Comparison of ENCODE assay signal across 9 mouse cellular contexts in genomic region chr4:85402823-85403222, GRCm38 (mm10).
DNase-seq lines count a peak whose midpoint lies in the region; TF ChIP-seq lines count a peak whose summit lies in the region.
"Had no signal": no experiment of that assay in that cellular context is flagged by ENCODE, and none has a peak within 500 bp of the region (broad histone marks: within the 10 kb centered on the region; RNA-seq: fewer than 3 reads in every experiment).

No protein-coding gene starts in this region.

- H3K27me3 ChIP-seq in heart, embryonic 10.5 days (ENCODE audit: insufficient read depth, poor library complexity, severe bottlenecking) = no peaks in the 10 kb centered on the region
- no peaks in the 10 kb centered on the region for H3K27me3 ChIP-seq in ES-Bruce4 (ENCODE audit: control insufficient read depth, insufficient read depth, low read length, poor library complexity, severe bottlenecking)
- H3K27me3 ChIP-seq: lung, embryonic 15.5 days had no signal

- no peak for TF ChIP-seq EP300 in ES-Bruce4 (IDR thresholded peaks at IDR 0.05; ENCODE audit: insufficient read depth, low read depth, low read length)

- H3K4me3 ChIP-seq in heart, embryonic 10.5 days = no peak overlapping the region
- H3K4me3 ChIP-seq in ES-Bruce4 (ENCODE audit: low read depth, low read length) = no peak overlapping the region
- no peak overlapping the region for H3K4me3 ChIP-seq in bone marrow, adult 2 months (replicated peaks; ENCODE audit: control insufficient read depth, low read depth, low read length)
- H3K4me3 ChIP-seq: lung, embryonic 15.5 days had no signal

- TF ChIP-seq CTCF in ES-Bruce4 (IDR thresholded peaks at IDR 0.05; ENCODE audit: low read depth, low read length) = peak; percentile 60
- TF ChIP-seq CTCF in bone marrow, adult 2 months (IDR thresholded peaks at IDR 0.05; ENCODE audit: control insufficient read depth, insufficient read depth, low read length) = peak; percentile 56

- H3K27ac ChIP-seq in heart, embryonic 10.5 days = no peak overlapping the region
- H3K27ac ChIP-seq in ES-Bruce4 (ENCODE audit: insufficient read depth, low read length) = no peak overlapping the region
- H3K27ac ChIP-seq in bone marrow, adult 2 months (ENCODE audit: control insufficient read depth, insufficient read depth, low read depth, low read length, poor library complexity) = no peak overlapping the region
- H3K27ac ChIP-seq: lung, embryonic 15.5 days had no signal

- 38% methylated on average over 4 of the region's 4 CpGs for WGBS in heart, embryonic 10.5 days
- WGBS in bone marrow, adult 2 months = 20% methylated on average over 4 of the region's 4 CpGs

- H3K9ac ChIP-seq in ES-Bruce4 (ENCODE audit: low read depth, poor library complexity, severe bottlenecking) = no peak overlapping the region
- H3K9ac ChIP-seq: lung, embryonic 15.5 days had no signal

- TF ChIP-seq POLR2A in ES-Bruce4 (IDR thresholded peaks at IDR 0.05; ENCODE audit: insufficient read depth, low read length) = no peak
- TF ChIP-seq POLR2A in bone marrow, adult 2 months (IDR thresholded peaks at IDR 0.05; ENCODE audit: borderline replicate concordance, control insufficient read depth, low read depth, low read length) = no peak

- no peaks in the 10 kb centered on the region for H3K36me3 ChIP-seq in heart, embryonic 10.5 days
- no peaks in the 10 kb centered on the region for H3K36me3 ChIP-seq in ES-Bruce4 (ENCODE audit: control insufficient read depth, insufficient read depth, low read length, poor library complexity, severe bottlenecking)
- H3K36me3 ChIP-seq: lung, embryonic 15.5 days had no signal

- H3K9me3 ChIP-seq in heart, embryonic 10.5 days = no peaks in the 10 kb centered on the region
- H3K9me3 ChIP-seq in ES-Bruce4 (replicated peaks; ENCODE audit: control insufficient read depth, insufficient read depth, low read length, poor library complexity, severe bottlenecking) = no peaks in the 10 kb centered on the region
- H3K9me3 ChIP-seq: lung, embryonic 15.5 days had no signal

- DNase-seq in heart, embryonic 10.5 days (ENCODE audit: low spot score) = peak; percentile 78
- DNase-seq in heart, adult 9 months (ENCODE audit: low spot score in 2 of 2) = no peak
- DNase-seq in gastrocnemius, adult 8-10 months (ENCODE audit: low spot score in 2 of 2) = peak; percentile 17 to 33
- peak; percentile 77 to 78 for DNase-seq in layer of hippocampus, postnatal 10 days (ENCODE audit: low spot score in 2 of 2)
- DNase-seq in ovary, postnatal 14 days (ENCODE audit: low spot score) = peak; percentile 58
- DNase-seq in yolk sac, embryonic 10.5 days (ENCODE audit: low spot score) = peak; percentile 26

- H3K4me1 ChIP-seq in heart, embryonic 10.5 days = no peaks in the 10 kb centered on the region
- no peaks in the 10 kb centered on the region for H3K4me1 ChIP-seq in ES-Bruce4 (ENCODE audit: control insufficient read depth, insufficient read depth, low read length)
- 0 out of 2 replicates have a peak, but pooled peaks cover 1% of the 10 kb centered on the region for H3K4me1 ChIP-seq in bone marrow, adult 2 months (ENCODE audit: control insufficient read depth, insufficient read depth, low read length)
- H3K4me1 ChIP-seq: lung, embryonic 15.5 days had no signal

Comparison
In these comparisons a context has a peak if more than half of its experiments do, and no peak if none do; other contexts are left out.
1. DNase-seq: peak in heart, embryonic 10.5 days (single experiment), gastrocnemius, adult 8-10 months (2 of 2), layer of hippocampus, postnatal 10 days (2 of 2), ovary, postnatal 14 days (single experiment) and yolk sac, embryonic 10.5 days (single experiment); none in heart, adult 9 months (0 of 2).